Mouse (Mus musculus) stomach, postnatal 0 days (tissue): ENCODE results near the gene Amy2a3. TPM values are rescaled to one million over a fixed set of nuclear protein-coding genes. Genes with fewer than 3 reads are reported as not detected.
"Not testable (repeated sequence)": the region's sequence is repeated elsewhere in the genome, so short reads cannot be mapped to it uniquely, and the experiment has no call there.

Experiments
- ATAC-seq: fragments of 200-750 bp; cut with Nextera tagmentation; 2 replicates; pipeline ENCODE4 v1.8.0; 2017; ENCODE audit not compliant: low FRiP score, low TSS enrichment
- DNase-seq: peaks from one replicate; pipeline ENCODE4 v3.0.0-alpha.2; 2016; ENCODE audit warnings: low spot score
- H3K27ac ChIP-seq: fragments of 300-500 bp; sonication (generic); replicated peaks from 2 replicates; pipeline ENCODE4 v1.5.1; 2014; ENCODE audit warnings: mild to moderate bottlenecking, control low read depth
- H3K27me3 ChIP-seq: fragments of 300-500 bp; sonication (generic); 2 replicates; pipeline ENCODE4 v1.6.1; 2014; ENCODE audit warnings: low read length; ENCODE audit not compliant: control insufficient read depth, insufficient read depth
- H3K36me3 ChIP-seq: fragments of 300-500 bp; sonication (generic); 2 replicates; pipeline ENCODE4 v1.6.1; 2014; ENCODE audit warnings: low read length, mixed read lengths; ENCODE audit not compliant: control insufficient read depth, insufficient read depth
- H3K4me1 ChIP-seq: fragments of 300-500 bp; sonication (generic); replicated peaks from 2 replicates; pipeline ENCODE4 v1.6.1; 2014; ENCODE audit warnings: antibody characterized with exemption; ENCODE audit not compliant: control insufficient read depth, insufficient read depth
- H3K4me2 ChIP-seq: fragments of 300-500 bp; sonication (generic); replicated peaks from 2 replicates; pipeline ENCODE4 v1.6.1; 2014; ENCODE audit warnings: low read depth, mild to moderate bottlenecking, control low read depth, moderate library complexity
- H3K4me3 ChIP-seq: fragments of 300-500 bp; sonication (generic); 2 replicates; pipeline ENCODE4 v1.5.1; 2014; ENCODE audit warnings: low read depth, low read length, control low read depth
- H3K9ac ChIP-seq: fragments of 300-500 bp; sonication (generic); 2 replicates; pipeline ENCODE4 v1.6.1; 2014; ENCODE audit warnings: mild to moderate bottlenecking, low read length, control low read depth, mixed read lengths
- H3K9me3 ChIP-seq: fragments of 300-500 bp; sonication (generic); 2 replicates; pipeline ENCODE4 v1.6.1; 2016; ENCODE audit warnings: low read length; ENCODE audit not compliant: control insufficient read depth
- WGBS: fragments of 180-500 bp; shearing (Covaris S2); extraction: QIAGEN DNeasy Blood & Tissue Kit; methylation state at CpG from one replicate; pipeline ENCODE4 v1.1.7; 2014; 5-methylcytosine and 5-hydroxymethylcytosine counted together
- polyA plus RNA-seq: library from polyadenylated mRNA; unstranded; fragments of >200 nt; fragmentation: Nextera tagmentation; extraction: Ambion mirVana; gene quantifications from 2 replicates; pipeline ENCODE4 v1.2.1, GENCODE M21; 2015

Amy2a3 gene
- polyA plus RNA-seq: 4.4 and 7.0 TPM in 2 replicates

DNA sequence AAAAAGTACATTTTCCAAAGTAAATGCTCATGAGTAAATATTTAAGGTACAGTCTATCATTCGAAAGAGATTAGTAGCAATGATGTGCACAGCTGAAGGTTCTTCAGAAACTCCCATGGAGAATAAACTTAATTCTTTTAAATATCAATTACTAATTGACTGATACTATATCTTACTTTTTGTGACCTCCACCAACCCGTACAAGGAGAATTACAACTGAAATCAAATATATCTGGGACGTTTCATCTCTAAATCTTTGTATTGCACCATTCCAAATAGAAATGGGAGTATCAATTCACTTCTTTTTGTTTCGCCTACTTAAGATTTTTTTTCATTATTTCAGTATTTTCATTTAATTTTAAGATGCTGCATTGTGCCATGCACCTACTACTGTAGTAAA, at the start of gene Amy2a3:
TSS of gene Amy2a3 (minus strand) at position 101 of the 400 bp plus-strand sequence.
- not testable (repeated sequence) for H3K27ac ChIP-seq, H3K9ac ChIP-seq, H3K36me3 ChIP-seq, H3K9me3 ChIP-seq, ATAC-seq, DNase-seq, H3K27me3 ChIP-seq, H3K4me2 ChIP-seq, H3K4me1 ChIP-seq, H3K4me3 ChIP-seq
- WGBS: no CpG with 5 or more reads among the region's 4 CpGs

DNA sequence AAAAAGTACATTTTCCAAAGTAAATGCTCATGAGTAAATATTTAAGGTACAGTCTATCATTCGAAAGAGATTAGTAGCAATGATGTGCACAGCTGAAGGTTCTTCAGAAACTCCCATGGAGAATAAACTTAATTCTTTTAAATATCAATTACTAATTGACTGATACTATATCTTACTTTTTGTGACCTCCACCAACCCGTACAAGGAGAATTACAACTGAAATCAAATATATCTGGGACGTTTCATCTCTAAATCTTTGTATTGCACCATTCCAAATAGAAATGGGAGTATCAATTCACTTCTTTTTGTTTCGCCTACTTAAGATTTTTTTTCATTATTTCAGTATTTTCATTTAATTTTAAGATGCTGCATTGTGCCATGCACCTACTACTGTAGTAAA, 32.7 kb upstream of the Amy2a3 start, which contains the start of gene Amy2a2:
TSS of gene Amy2a2 (minus strand) at position 101 of the 400 bp plus-strand sequence.
- H3K9ac ChIP-seq, H3K36me3 ChIP-seq, ATAC-seq, H3K4me2 ChIP-seq, H3K4me3 ChIP-seq, H3K9me3 ChIP-seq, H3K27ac ChIP-seq, H3K27me3 ChIP-seq, H3K4me1 ChIP-seq, DNase-seq: not testable (repeated sequence)
- WGBS: no CpG with 5 or more reads among the region's 4 CpGs

DNA sequence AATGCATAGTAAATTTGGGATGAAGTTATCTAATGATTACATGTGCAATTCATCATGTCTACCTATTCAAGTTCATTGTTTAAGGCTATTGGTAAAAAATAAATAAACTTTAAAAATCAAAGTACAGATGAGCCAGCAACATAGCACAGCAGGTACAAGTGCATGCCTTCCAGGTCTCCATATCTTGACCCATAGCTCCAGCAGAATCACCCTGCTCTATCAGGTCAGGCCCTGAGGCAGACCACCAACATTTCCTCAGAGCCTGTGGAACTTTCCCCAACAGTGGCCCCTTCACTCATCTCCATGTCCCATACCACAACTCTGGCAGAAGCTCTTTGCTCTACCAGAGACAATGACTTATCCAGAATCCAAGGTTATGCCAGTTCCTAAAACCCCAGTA, 21.6 kb upstream of the Amy2a3 start:
- H3K27ac ChIP-seq, H3K9me3 ChIP-seq, H3K4me3 ChIP-seq, H3K4me1 ChIP-seq, DNase-seq, H3K27me3 ChIP-seq, ATAC-seq, H3K36me3 ChIP-seq, H3K4me2 ChIP-seq, H3K9ac ChIP-seq: not testable (repeated sequence)

DNA sequence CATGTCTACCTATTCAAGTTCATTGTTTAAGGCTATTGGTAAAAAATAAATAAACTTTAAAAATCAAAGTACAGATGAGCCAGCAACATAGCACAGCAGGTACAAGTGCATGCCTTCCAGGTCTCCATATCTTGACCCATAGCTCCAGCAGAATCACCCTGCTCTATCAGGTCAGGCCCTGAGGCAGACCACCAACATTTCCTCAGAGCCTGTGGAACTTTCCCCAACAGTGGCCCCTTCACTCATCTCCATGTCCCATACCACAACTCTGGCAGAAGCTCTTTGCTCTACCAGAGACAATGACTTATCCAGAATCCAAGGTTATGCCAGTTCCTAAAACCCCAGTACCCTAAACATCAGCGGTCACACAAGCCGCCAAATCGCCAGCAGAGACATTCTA, 10.9 kb downstream of the Amy2a3 start:
- not testable (repeated sequence) for H3K4me2 ChIP-seq, H3K9ac ChIP-seq, H3K9me3 ChIP-seq, H3K27me3 ChIP-seq, H3K27ac ChIP-seq, H3K4me1 ChIP-seq, H3K36me3 ChIP-seq, ATAC-seq, DNase-seq, H3K4me3 ChIP-seq
- no CpG with 5 or more reads among the region's 3 CpGs for WGBS

DNA sequence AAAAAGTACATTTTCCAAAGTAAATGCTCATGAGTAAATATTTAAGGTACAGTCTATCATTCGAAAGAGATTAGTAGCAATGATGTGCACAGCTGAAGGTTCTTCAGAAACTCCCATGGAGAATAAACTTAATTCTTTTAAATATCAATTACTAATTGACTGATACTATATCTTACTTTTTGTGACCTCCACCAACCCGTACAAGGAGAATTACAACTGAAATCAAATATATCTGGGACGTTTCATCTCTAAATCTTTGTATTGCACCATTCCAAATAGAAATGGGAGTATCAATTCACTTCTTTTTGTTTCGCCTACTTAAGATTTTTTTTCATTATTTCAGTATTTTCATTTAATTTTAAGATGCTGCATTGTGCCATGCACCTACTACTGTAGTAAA, 32.5 kb downstream of the Amy2a3 start, which contains the start of gene Amy2a4:
TSS of gene Amy2a4 (minus strand) at position 101 of the 400 bp plus-strand sequence.
- not testable (repeated sequence) for H3K4me2 ChIP-seq, H3K27ac ChIP-seq, H3K9me3 ChIP-seq, H3K9ac ChIP-seq, H3K4me1 ChIP-seq, H3K4me3 ChIP-seq, ATAC-seq, DNase-seq, H3K36me3 ChIP-seq, H3K27me3 ChIP-seq
- WGBS: no CpG with 5 or more reads among the region's 4 CpGs

DNA sequence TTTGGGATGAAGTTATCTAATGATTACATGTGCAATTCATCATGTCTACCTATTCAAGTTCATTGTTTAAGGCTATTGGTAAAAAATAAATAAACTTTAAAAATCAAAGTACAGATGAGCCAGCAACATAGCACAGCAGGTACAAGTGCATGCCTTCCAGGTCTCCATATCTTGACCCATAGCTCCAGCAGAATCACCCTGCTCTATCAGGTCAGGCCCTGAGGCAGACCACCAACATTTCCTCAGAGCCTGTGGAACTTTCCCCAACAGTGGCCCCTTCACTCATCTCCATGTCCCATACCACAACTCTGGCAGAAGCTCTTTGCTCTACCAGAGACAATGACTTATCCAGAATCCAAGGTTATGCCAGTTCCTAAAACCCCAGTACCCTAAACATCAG, 43.6 kb downstream of the Amy2a3 start:
- not testable (repeated sequence) for DNase-seq, H3K4me1 ChIP-seq, H3K9ac ChIP-seq, H3K4me3 ChIP-seq, ATAC-seq, H3K4me2 ChIP-seq, H3K27ac ChIP-seq, H3K27me3 ChIP-seq, H3K36me3 ChIP-seq, H3K9me3 ChIP-seq

DNA sequence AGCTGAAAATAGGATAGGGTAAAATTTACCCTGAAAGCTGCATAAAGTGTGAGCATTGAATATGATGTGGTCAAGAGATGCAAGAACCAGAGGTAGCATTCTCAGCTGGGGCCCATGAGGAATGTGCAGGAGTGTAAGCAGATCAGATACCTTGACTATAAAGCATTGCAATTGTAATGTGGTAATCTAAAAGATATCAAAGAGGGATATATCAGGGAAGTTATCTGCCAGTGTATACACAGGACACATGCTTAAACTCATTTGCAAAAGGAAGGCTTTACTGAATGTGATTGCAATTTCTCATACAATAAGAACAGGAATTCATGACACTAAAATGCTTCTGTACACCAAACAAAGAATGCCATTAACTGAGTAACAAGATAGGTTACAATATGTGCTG, 44.3 kb downstream of the Amy2a3 start:
- H3K36me3 ChIP-seq, H3K27ac ChIP-seq, DNase-seq, H3K27me3 ChIP-seq, H3K9me3 ChIP-seq, H3K4me2 ChIP-seq, H3K4me3 ChIP-seq, H3K9ac ChIP-seq, ATAC-seq, H3K4me1 ChIP-seq: not testable (repeated sequence)

Other genes with a start within 250 kb of the Amy2a3 start
- 0.41 and 0.57 TPM in 2 replicates for gene Amy2a5, start 65.2 kb downstream of the Amy2a3 start, polyA plus RNA-seq
- gene Amy2a4, start 32.6 kb downstream of the Amy2a3 start, polyA plus RNA-seq: 4.4 and 7.0 TPM in 2 replicates
- gene Amy2a2, start 32.6 kb upstream of the Amy2a3 start, polyA plus RNA-seq: 4.4 and 7.0 TPM in 2 replicates
- 3.9 TPM in 1 of 2 replicates, not detected in the other for gene Amy2a1, start 208.4 kb upstream of the Amy2a3 start, polyA plus RNA-seq